Mouse (Mus musculus) kidney, adult 8-10 months (tissue): Measurements from ENCODE around the gene Gsdme.

ENCODE experiments used
- DNase-seq, 2 experiments: peaks; one replicate each; pipeline ENCODE4 v3.0.0; 2022

The Gsdme gene

DNA sequence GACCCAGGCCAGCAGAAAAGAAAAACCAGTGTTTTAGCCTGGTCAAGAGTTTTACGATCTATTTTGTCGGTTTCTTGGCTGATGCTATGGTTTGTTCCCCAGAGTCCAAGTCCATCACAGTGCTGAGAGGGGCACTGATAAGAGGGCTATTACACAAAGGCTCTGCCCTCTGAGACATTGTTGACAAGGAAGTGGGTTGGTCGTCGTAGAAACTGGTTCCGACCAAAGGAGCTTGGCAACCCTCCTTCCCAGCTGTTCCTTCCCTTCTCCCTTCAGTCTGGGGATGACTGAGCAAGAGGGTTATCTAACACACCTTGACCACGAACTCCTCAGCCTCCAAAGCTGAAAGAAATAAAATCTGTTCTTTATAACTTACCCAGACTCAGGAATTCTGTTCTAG lies at the start of gene Gsdme:
TSS of gene Gsdme (minus strand) at position 193 of the 400 bp plus-strand sequence.
- no peak for DNase-seq

- peak; percentile 64 to 76 for DNase-seq
Measured at GRCm38 (mm10) chr6:50312647-50313046, 49.0 kb upstream of the Gsdme start.

- DNase-seq = peak in 1 of 2 experiments; percentile 26
Measured at GRCm38 (mm10) chr6:50309019-50309418, 45.4 kb upstream of the Gsdme start.

GRCm38 (mm10) chr6:50306625-50307024 lies 43.0 kb upstream of the Gsdme start:
- DNase-seq = no peak

DNA sequence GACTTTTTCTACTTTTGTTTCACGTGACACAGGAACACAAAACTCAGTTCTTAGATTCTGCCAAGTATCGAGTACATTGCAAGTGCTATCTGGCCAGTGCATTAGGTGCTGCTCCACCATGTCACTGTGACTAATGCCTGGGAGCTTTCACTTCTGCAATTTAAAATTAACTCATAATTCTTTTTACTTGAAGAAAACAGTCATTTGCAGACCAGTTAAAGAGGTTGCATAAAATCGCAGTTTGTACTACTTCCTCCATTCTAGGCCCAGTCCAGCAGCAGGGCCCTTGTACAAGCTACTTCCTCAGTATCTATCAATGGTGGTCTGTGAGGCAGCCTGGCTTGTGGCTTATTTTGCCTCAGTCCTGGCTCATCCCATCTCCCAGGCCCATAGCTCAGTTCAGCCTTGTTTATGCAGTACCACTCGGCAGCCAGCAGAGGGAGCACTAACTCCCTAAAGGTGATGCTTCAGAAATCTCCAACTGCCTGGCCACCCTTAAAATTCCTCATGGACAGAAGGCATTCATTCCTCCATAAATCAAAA lies 41.4 kb upstream of the Gsdme start:
- DNase-seq = peak; percentile 65 to 76

DNA sequence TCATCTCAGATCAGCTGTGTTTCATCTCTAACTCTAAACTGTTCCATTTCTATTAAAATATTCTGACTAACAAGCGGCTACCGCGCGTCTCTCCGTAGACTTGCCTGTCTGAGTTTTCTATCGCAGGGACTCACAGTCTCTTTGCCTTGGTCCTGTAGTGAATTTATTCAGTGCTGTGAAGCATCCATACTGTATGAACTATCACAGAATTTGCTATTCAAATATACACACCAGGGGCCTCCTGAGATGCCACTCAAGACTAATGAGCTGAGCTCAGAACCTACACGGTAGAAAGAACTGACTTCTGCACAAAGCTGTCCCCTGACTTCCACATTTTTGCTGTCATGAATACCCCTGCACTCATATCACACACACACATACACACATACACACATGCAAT lies 37.5 kb upstream of the Gsdme start:
- DNase-seq = no peak

GRCm38 (mm10) chr6:50300622-50301021 lies 37.0 kb upstream of the Gsdme start:
- no peak for DNase-seq

- no peak for DNase-seq
Measured at GRCm38 (mm10) chr6:50299071-50299470, 35.4 kb upstream of the Gsdme start.

GRCm38 (mm10) chr6:50297671-50298070 lies 34.0 kb upstream of the Gsdme start:
- no peak for DNase-seq

GRCm38 (mm10) chr6:50295136-50295535 lies 31.5 kb upstream of the Gsdme start:
- no peak for DNase-seq

GRCm38 (mm10) chr6:50294128-50294527 lies 30.5 kb upstream of the Gsdme start:
- peak; percentile 79 to 88 for DNase-seq

DNA sequence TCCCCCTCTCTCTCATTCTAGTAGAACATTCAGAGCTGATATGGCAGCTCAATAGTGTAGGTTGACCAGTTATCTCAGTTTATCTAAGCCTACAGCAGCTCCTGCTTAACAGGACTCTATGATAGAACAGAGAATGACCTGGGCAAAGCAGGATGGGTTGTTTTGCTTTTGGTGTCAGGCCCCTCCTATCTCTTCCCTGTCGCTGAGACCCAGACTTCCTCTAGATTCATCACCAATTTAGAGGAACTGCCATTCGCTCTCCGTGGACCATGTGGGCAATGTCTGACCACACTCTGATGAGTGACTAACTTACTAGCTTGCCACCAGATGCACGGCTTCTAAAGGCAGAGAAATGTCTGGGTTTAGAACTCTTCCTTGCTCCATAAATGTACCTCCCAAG lies 28.0 kb upstream of the Gsdme start:
- no peak for DNase-seq

- DNase-seq = no peak
Measured at GRCm38 (mm10) chr6:50286881-50287280, 23.2 kb upstream of the Gsdme start.

DNA sequence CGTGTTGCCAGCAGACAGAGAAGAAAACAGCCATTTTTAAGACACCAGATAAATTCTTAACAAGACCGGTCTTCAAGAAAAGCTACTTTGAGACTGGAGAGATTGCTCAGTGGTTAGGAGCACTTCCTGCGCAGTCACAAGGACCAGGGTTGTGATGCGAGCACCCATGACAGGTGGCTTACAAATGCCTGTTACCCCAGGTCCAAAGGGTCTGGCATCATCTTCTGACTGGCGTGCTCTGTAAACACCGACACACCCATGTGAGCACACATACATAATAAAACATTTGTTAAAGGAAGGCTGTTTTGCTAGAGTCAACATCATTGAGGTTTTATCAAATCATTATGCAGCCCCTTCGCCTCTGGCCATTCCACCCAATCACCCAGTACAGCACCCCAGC lies 16.0 kb upstream of the Gsdme start:
- no peak for DNase-seq

- DNase-seq = no peak
Measured at GRCm38 (mm10) chr6:50273947-50274346, 10.3 kb upstream of the Gsdme start.

- no peak for DNase-seq
Measured at GRCm38 (mm10) chr6:50273416-50273815, 9.8 kb upstream of the Gsdme start.

GRCm38 (mm10) chr6:50262310-50262709 lies 1.4 kb downstream of the Gsdme start:
- no peak for DNase-seq

DNA sequence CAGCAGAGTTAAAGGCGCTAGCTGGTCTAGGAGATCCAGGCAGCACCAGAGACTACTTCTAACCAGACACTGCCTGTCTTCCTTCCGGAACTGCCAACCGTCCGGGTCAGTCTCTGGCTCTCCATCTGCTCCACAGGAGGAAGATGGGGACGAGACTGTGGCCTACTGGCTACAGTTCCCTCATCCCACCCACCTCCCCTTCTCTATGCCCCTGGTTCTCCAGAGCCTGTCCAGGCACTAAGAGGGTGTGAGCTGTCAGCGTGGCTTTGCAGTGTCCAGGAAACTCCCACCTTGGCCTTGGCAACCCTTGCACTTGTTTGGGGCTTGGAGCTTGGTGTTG lies 1.8 kb downstream of the Gsdme start:
- DNase-seq = no peak

GRCm38 (mm10) chr6:50261201-50261921 lies 2.3 kb downstream of the Gsdme start:
- DNase-seq = peak; percentile 94

- DNase-seq = no peak
Measured at GRCm38 (mm10) chr6:50255356-50255755, 8.3 kb downstream of the Gsdme start.

- peak; percentile 78 to 87 for DNase-seq
Measured at GRCm38 (mm10) chr6:50254723-50255184, 8.9 kb downstream of the Gsdme start.

DNA sequence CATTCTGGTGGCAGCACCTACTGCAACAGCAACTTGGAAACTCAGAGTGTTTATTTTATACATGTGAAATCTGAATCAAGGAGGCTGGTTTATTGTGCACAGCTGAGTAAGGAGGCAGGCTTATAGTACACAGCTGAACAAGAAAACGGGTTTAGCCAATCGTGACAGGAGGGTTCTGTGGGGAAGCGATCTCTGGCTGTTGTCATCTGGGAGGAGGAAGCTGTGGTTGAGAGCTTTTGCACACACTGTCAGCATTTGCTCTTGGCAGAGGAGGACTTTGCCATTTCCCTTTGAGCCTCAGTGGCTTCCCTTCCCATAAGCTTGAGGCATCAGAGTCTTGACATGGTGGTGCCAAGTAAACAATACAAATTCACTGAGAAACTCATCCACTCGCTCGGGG lies 11.0 kb downstream of the Gsdme start:
- no peak for DNase-seq

DNA sequence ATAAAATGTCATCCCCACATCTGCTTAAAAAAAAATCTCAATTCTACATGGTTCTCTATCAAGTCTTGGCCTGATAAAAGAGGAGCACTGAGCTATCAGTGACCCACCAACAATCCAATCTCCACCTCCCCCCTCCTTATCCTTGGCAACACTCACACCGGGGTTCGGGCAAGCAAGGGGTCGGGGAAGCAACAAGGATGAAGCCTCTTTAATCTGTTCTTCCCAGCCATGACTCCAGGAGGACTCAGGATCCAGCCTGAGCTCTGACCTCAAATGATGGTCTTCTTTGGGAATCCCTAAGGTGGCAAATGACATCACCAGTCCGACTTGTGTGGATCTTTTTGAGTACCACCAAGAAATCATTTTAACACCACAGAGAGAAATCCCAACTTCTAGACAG lies 15.9 kb downstream of the Gsdme start:
- no peak for DNase-seq

DNA sequence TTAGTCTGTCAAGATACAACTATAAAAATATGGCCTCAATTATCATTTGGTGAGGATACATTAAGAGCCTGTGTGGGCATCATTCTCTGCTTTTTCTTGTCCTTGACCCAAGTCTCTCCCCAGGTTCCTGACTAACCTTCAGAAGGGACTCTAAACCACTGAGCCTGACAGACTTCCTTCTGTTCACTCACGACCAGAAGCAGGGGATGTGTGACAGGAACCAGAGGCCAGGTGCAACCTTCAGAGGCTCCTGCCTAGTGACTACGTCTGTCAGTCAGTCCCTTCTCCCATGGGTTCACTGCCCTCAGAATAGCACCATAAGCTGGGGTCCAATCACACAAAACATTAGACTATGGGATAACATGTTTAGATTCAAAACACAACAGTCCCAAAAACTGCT lies 16.3 kb downstream of the Gsdme start:
- no peak for DNase-seq

GRCm38 (mm10) chr6:50244967-50245366 lies 18.7 kb downstream of the Gsdme start:
- DNase-seq = no peak
